Mouse (Mus musculus) heart, embryonic 12.5 days (tissue): Measurements from ENCODE around the gene Eif5. TPM values are rescaled to one million over a fixed set of nuclear protein-coding genes. Genes with fewer than 3 reads are reported as not detected.

Experiments
- ATAC-seq: fragments of 200-750 bp; cut with Nextera tagmentation; 2 replicates; pipeline ENCODE4 v1.8.0; 2017; ENCODE audit warnings: moderate TSS enrichment, moderate library complexity; ENCODE audit not compliant: insufficient number of reproducible peaks, low FRiP score
- H3K27ac ChIP-seq: fragments of 300-500 bp; sonication (generic); 2 replicates; pipeline ENCODE4 v1.5.1; 2016; ENCODE audit warnings: mild to moderate bottlenecking, moderate library complexity; ENCODE audit not compliant: poor library complexity, severe bottlenecking
- H3K27me3 ChIP-seq: fragments of 300-500 bp; sonication (generic); replicated peaks from 2 replicates; pipeline ENCODE4 v1.6.1; 2016; ENCODE audit warnings: mild to moderate bottlenecking, moderate library complexity
- H3K36me3 ChIP-seq: fragments of 300-500 bp; sonication (generic); 2 replicates; pipeline ENCODE4 v1.6.1; 2016; ENCODE audit warnings: mild to moderate bottlenecking, moderate library complexity
- H3K4me1 ChIP-seq: fragments of 300-500 bp; sonication (generic); replicated peaks from 2 replicates; pipeline ENCODE4 v1.6.1; 2016; ENCODE audit warnings: mild to moderate bottlenecking
- H3K4me2 ChIP-seq: fragments of 300-500 bp; sonication (generic); 2 replicates; pipeline ENCODE4 v1.6.1; 2016; ENCODE audit warnings: mild to moderate bottlenecking, moderate library complexity
- H3K4me3 ChIP-seq: fragments of 300-500 bp; sonication (generic); 2 replicates; pipeline ENCODE4 v1.5.1; 2016; ENCODE audit warnings: mild to moderate bottlenecking
- H3K9ac ChIP-seq: fragments of 300-500 bp; sonication (generic); 2 replicates; pipeline ENCODE4 v1.6.1; 2016; ENCODE audit warnings: mild to moderate bottlenecking, moderate library complexity
- H3K9me3 ChIP-seq: fragments of 300-500 bp; sonication (generic); replicated peaks from 2 replicates; pipeline ENCODE4 v1.6.1; 2016; ENCODE audit warnings: mild to moderate bottlenecking, moderate library complexity
- WGBS: fragments of 180-500 bp; shearing (Covaris S2); methylation state at CpG from one replicate; pipeline ENCODE4 v1.1.7; 2016; 5-methylcytosine and 5-hydroxymethylcytosine counted together
- polyA plus RNA-seq: library from polyadenylated mRNA; unstranded; fragments of >200 nt; fragmentation: Nextera tagmentation; extraction: Ambion mirVana; gene quantifications from 2 replicates; pipeline ENCODE4 v1.2.1, GENCODE M21; 2016

Eif5 gene
- 510 TPM in 2 replicates for polyA plus RNA-seq

- H3K27ac ChIP-seq = peak within 1 kb of the TSS; percentile 98
- no peaks in the 10 kb centered on the region for H3K27me3 ChIP-seq
- peak within 1 kb of the TSS; percentile 86 for H3K4me3 ChIP-seq
- peak within 1 kb of the TSS; percentile 96 for H3K9ac ChIP-seq
- peak; percentile 99 for ATAC-seq
- WGBS = under 1% methylated on average over 46 of the region's 47 CpGs
- no peaks in the 10 kb centered on the region for H3K9me3 ChIP-seq
- peaks cover 34% of the 10 kb centered on the region for H3K36me3 ChIP-seq
- peaks cover 35% of the 10 kb centered on the region for H3K4me1 ChIP-seq
- H3K4me2 ChIP-seq = peak within 1 kb of the TSS; percentile 85
These were observed at the start of gene Eif5 for GRCm38 (mm10) chr12:111537796-111538291. Gene Eif5, plus strand, starts transcription at chr12:111538016.

- H3K9ac ChIP-seq = no peak overlapping the region
- ATAC-seq = no peak
- no peak overlapping the region for H3K27ac ChIP-seq
- H3K9me3 ChIP-seq = no peaks in the 10 kb centered on the region
- 75% methylated on average over 11 of the region's 11 CpGs for WGBS
- H3K27me3 ChIP-seq = peaks cover 60% of the 10 kb centered on the region
- no peaks in the 10 kb centered on the region for H3K36me3 ChIP-seq
- H3K4me1 ChIP-seq = peaks cover 16% of the 10 kb centered on the region
- no peak overlapping the region for H3K4me3 ChIP-seq
- no peak overlapping the region for H3K4me2 ChIP-seq
These were observed 48.5 kb upstream of the Eif5 start for GRCm38 (mm10) chr12:111489261-111489865.

DNA sequence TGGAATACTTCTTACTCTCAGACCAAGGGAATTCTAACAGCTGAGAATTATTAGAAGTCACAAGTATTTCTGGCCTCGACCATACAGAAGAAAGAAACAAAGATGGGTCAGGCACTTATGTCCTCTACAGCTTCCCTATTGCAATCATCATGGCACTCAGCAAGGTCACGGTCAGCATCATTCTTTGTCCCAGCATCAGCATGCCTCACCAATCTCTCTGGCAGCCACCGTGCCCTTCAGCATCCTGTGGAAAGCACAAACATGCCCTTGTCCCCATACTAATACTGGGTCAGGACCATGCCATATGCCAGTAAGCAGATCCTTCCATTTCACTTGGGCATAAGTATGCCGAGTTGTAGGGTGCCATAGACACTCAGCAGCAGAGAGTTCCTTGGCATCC lies 42.9 kb upstream of the Eif5 start:
- H3K9me3 ChIP-seq = no peaks in the 10 kb centered on the region
- no peaks in the 10 kb centered on the region for H3K36me3 ChIP-seq
- H3K9ac ChIP-seq = no peak overlapping the region
- no peak overlapping the region for H3K4me3 ChIP-seq
- WGBS = 71% methylated on average over 4 of the region's 4 CpGs
- H3K4me1 ChIP-seq = no peaks in the 10 kb centered on the region
- no peak for ATAC-seq
- H3K27ac ChIP-seq = no peak overlapping the region
- H3K27me3 ChIP-seq = 0 out of 2 replicates have a peak, but pooled peaks cover 5% of the 10 kb centered on the region
- no peak overlapping the region for H3K4me2 ChIP-seq

DNA sequence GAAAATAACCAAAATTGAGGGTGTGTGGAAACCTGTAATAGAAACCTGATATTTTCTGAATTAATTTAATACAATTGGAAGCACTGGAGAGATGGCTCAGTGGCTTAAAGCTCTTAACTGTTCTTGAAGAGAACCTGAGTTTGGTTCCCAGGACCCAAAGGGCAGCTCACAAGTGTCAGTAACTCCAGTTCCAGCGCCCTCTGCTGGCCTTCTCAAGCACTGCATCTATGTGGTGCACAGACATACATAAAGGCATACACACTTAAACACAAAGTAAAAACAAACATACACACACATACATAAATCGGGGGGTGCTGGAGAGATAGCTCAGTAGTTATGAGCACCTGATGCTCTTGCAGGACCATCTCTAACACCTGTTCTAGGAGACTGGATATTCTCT lies 40.7 kb upstream of the Eif5 start:
- H3K9me3 ChIP-seq = no peaks in the 10 kb centered on the region
- H3K36me3 ChIP-seq = no peaks in the 10 kb centered on the region
- H3K27ac ChIP-seq = no peak overlapping the region
- H3K4me1 ChIP-seq = no peaks in the 10 kb centered on the region
- no peak for ATAC-seq
- WGBS = 35% methylated on average over 2 of the region's 2 CpGs
- 0 out of 2 replicates have a peak, but pooled peaks cover 7% of the 10 kb centered on the region for H3K27me3 ChIP-seq
- no peak overlapping the region for H3K9ac ChIP-seq
- H3K4me3 ChIP-seq = no peak overlapping the region
- H3K4me2 ChIP-seq = no peak overlapping the region

- no peaks in the 10 kb centered on the region for H3K4me1 ChIP-seq
- ATAC-seq = no peak
- H3K4me2 ChIP-seq = no peak overlapping the region
- peaks cover 21% of the 10 kb centered on the region for H3K27me3 ChIP-seq
- peaks cover 5% of the 10 kb centered on the region; the same call in 1 of the 2 replicates for H3K9me3 ChIP-seq
- no peak overlapping the region for H3K9ac ChIP-seq
- H3K27ac ChIP-seq = no peak overlapping the region
- no peaks in the 10 kb centered on the region for H3K36me3 ChIP-seq
- H3K4me3 ChIP-seq = no peak overlapping the region
- WGBS = 65% methylated on average over 5 of the region's 5 CpGs
These were observed 38.2 kb upstream of the Eif5 start for GRCm38 (mm10) chr12:111499617-111500016.

GRCm38 (mm10) chr12:111500725-111501124 lies 37.1 kb upstream of the Eif5 start:
- Histone ChIP-seq H3K27ac (no peak overlapping the region), H3K4me3 (no peak overlapping the region), H3K9ac (no peak overlapping the region), H3K9me3 (peaks cover 5% of the 10 kb centered on the region; the same call in 1 of the 2 replicates), H3K4me1 (no peaks in the 10 kb centered on the region), H3K27me3 (peaks cover 23% of the 10 kb centered on the region), H3K36me3 (no peaks in the 10 kb centered on the region), H3K4me2 (no peak overlapping the region)
- WGBS = 31% methylated on average over 5 of the region's 5 CpGs
- no peak for ATAC-seq

- H3K36me3 ChIP-seq = no peaks in the 10 kb centered on the region
- ATAC-seq = no peak
- 63% methylated on average over 12 of the region's 12 CpGs for WGBS
These were observed 34.7 kb upstream of the Eif5 start for GRCm38 (mm10) chr12:111503063-111503567.

DNA sequence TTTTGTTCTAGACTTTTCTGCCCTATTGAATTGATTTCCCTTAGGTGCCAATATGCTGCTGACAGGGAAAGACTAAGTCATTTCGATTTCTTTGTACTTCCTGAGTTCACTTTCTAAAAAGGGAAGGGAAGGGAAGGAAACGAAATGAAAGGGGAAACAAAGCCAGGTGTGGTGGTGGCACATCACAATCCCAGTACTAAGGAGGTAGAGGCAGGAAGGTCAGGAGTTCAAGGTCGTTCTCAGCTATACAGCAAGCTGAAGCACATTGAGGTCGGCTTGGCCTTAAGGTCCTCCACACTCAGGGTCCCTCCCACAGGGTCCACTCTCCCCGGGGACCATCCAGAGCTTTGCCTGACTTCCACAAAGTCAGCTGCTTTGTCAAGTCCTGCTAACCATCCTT lies 34.2 kb upstream of the Eif5 start:
- H3K27ac ChIP-seq = no peak overlapping the region
- H3K9me3 ChIP-seq = peaks cover 5% of the 10 kb centered on the region; the same call in 1 of the 2 replicates
- peaks cover 23% of the 10 kb centered on the region for H3K27me3 ChIP-seq
- H3K4me3 ChIP-seq = no peak overlapping the region
- ATAC-seq = no peak
- no peaks in the 10 kb centered on the region for H3K4me1 ChIP-seq
- no peak overlapping the region for H3K9ac ChIP-seq
- no peak overlapping the region for H3K4me2 ChIP-seq
- WGBS = 63% methylated on average over 5 of the region's 5 CpGs
- H3K36me3 ChIP-seq = no peaks in the 10 kb centered on the region

More at GRCm38 (mm10) chr12:111503063-111503567, 34.7 kb upstream of the Eif5 start:
- Histone ChIP-seq H3K4me1 (no peaks in the 10 kb centered on the region), H3K27me3 (peaks cover 23% of the 10 kb centered on the region), H3K9me3 (peaks cover 5% of the 10 kb centered on the region; the same call in 1 of the 2 replicates), H3K27ac (no peak overlapping the region), H3K4me2 (no peak overlapping the region), H3K4me3 (no peak overlapping the region), H3K9ac (no peak overlapping the region)

DNA sequence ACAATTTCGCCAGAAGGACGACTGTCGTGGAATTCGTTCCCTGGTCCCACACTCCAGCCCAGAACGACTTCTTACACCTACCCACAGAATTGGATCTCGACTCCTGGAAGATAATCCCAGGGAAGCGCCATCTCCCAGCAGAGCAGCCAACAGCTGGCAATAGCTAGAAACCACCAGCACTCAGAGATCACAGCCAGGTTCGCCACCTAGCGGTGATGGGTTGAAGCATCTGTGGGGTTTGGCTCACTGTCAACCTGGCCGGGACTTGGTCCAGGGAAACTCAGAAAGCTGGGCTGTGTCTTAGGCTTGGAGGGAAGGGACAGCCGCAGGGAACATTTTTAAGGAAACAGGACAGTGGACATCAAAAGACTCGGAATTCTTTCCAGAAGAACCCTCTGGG lies 32.9 kb upstream of the Eif5 start:
- ATAC-seq = peak; percentile 61; the same call in 1 of the 2 replicates
- H3K9ac ChIP-seq = no peak overlapping the region
- no peaks in the 10 kb centered on the region for H3K36me3 ChIP-seq
- peaks cover 23% of the 10 kb centered on the region for H3K27me3 ChIP-seq
- H3K4me1 ChIP-seq = no peaks in the 10 kb centered on the region
- no peak overlapping the region for H3K27ac ChIP-seq
- H3K4me3 ChIP-seq = no peak overlapping the region
- 2% methylated on average over 12 of the region's 12 CpGs for WGBS
- H3K4me2 ChIP-seq = peak overlapping the region; percentile 33
- peaks cover 5% of the 10 kb centered on the region; the same call in 1 of the 2 replicates for H3K9me3 ChIP-seq

DNA sequence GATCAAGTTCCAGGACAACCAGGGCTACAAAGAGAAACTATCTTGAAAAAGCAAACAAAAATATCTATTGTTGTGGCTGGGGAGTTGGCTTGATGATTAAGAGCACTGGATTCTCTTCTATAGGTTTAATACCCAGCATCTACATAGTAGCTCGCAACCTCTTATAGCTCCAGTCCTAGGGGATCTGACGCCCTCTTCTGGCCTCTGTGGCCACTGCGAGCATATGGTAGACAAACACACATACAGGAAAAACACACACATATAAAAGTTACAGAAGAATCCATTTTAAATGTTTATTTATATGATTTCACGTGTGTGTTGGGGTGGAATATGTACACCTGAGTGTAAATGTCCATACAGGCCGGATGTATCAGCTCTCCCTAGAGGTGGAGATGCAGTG lies 30.8 kb upstream of the Eif5 start:
- ATAC-seq = no peak
- Histone ChIP-seq H3K27me3 (peaks cover 17% of the 10 kb centered on the region), H3K36me3 (no peaks in the 10 kb centered on the region), H3K4me3 (no peak overlapping the region), H3K27ac (no peak overlapping the region), H3K9me3 (peaks cover 5% of the 10 kb centered on the region; the same call in 1 of the 2 replicates), H3K4me1 (no peaks in the 10 kb centered on the region), H3K4me2 (no peak overlapping the region), H3K9ac (no peak overlapping the region)
- 54% methylated on average over 5 of the region's 5 CpGs for WGBS

DNA sequence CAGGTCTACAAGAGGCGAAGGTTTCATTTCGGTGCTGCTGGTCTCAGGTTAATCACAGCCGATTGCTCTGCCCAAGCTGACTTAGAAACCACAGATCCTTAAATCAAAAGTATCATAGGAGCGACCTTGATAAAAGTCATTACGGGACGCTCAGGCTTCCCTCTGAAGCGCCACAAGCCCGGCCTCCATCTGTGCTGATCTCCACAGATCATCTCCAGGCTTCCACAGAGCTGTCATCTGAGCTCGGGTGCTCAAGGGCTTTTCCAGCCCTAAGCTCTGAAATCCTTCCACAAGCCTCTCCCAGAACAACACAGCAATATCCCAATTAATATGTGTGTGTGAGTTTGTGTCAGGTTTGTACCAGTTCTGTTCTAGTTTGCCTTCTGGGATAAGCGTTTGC lies 29.9 kb upstream of the Eif5 start:
- Histone ChIP-seq H3K27me3 (peaks cover 13% of the 10 kb centered on the region), H3K36me3 (no peaks in the 10 kb centered on the region), H3K27ac (no peak overlapping the region), H3K9me3 (no peaks in the 10 kb centered on the region), H3K4me3 (no peak overlapping the region), H3K4me1 (no peaks in the 10 kb centered on the region), H3K9ac (no peak overlapping the region), H3K4me2 (no peak overlapping the region)
- no peak for ATAC-seq
- WGBS = 81% methylated on average over 10 of the region's 10 CpGs
